Mouse (Mus musculus) bone marrow, adult 2 months (tissue): ENCODE data around the gene Ces5a.

Experiments used
- CTCF ChIP-seq: fragments of 200-500 bp; IDR thresholded peaks from 2 replicates; pipeline ENCODE4 v1.5.1; 2011; ENCODE audit warnings: low read length, control low read depth; ENCODE audit not compliant: control insufficient read depth, insufficient read depth
- POLR2A ChIP-seq: fragments of 200-500 bp; IDR thresholded peaks from 2 replicates; pipeline ENCODE4 v1.6.1; 2011; ENCODE audit warnings: low read depth, mild to moderate bottlenecking, control low read depth, low read length, borderline replicate concordance; ENCODE audit not compliant: control insufficient read depth

GRCm38 (mm10) chr8:93572841-93573240, 37.2 kb upstream of the Ces5a start:
- TF ChIP-seq CTCF, result no peak
- no peak for TF ChIP-seq POLR2A
